Mouse (Mus musculus): ENCODE measurements around the gene Ttll11.

Gene Ttll11

GRCm38 (mm10) chr2:35816056-35816661, 163.6 kb downstream of the Ttll11 start:
- no peak for DNase-seq

GRCm38 (mm10) chr2:35812561-35812933, 167.2 kb downstream of the Ttll11 start:
- DNase-seq: no peak

DNA sequence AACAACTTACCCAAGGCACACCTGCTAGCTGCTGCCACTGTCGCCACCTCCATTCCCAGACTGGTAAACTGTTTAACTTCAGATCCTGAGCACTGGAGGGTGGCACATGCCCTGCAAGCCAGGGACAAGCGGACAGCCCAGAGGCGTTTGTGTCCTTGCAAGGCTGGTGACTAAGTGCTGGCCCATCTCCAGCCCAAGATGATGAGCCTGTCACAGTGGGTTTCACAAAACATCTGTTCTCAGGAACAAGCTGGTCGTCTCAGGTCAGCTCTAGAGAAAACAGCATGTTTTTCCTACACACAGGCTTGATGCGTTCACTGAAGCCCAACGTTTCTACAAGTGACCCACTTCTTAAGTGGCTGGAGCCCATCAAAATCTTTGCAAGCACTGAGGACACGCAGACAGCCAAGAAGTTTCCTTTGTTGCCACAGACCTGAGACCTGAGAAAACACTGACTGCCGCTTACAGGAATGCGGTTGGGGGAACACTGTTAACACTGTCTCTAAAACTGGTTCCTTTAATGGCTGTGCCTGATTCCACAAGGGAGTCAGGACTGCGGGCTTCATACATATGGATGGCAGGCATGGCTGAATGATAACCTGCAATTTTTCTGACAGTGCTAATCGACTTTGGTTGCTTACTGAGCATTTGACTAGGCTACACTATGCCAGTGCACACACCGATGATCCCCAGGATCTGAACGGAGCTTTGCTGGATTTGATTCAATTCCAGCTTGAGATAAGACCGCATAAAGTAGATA, 167.7 kb downstream of the Ttll11 start:
- DNase-seq: no peak

GRCm38 (mm10) chr2:35810027-35810426, 169.7 kb downstream of the Ttll11 start:
- no peak for DNase-seq

GRCm38 (mm10) chr2:35809141-35809540, 170.6 kb downstream of the Ttll11 start:
- DNase-seq: no peak

DNA sequence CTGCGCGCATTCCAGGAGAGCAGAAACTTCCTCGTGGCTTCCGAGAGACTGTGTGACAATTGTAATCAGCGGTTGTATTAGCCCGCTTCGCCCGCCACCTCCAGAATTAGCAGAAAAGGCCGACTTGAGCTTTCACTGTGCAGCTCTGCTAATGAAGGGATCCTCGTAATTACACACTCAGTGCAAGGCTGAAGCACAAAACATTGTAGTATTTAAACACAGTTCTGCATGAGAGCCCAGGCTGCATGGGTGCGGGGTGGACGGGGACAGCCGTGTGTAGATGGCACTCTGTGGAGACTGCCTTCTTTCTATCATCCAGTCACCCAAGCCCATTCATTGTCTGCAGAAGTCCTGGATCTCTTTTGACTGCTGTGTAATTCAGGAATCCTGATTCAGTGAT, 173.8 kb downstream of the Ttll11 start:
- DNase-seq: no peak

- no peak for DNase-seq
Observed at GRCm38 (mm10) chr2:35803095-35803494, 176.6 kb downstream of the Ttll11 start.

DNA sequence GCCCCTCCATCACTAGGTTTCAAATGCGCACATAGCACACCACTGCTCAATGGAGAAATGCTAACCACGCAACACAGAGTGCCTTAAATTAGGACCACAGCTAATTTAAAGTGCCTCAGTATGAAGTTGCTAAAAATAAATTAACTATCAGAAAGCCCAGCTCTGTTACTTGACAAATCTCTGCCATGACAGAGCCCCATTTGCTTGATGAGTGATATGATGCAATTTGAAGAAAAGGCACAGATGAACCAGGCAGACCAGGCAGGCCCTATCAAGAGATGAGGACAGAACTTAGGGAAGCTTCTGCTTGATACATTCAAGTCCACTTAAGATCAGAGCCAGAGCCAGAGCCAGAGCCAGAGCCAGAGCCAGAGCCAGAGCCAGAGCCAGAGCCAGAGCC, 178.0 kb downstream of the Ttll11 start:
- DNase-seq: no peak

DNA sequence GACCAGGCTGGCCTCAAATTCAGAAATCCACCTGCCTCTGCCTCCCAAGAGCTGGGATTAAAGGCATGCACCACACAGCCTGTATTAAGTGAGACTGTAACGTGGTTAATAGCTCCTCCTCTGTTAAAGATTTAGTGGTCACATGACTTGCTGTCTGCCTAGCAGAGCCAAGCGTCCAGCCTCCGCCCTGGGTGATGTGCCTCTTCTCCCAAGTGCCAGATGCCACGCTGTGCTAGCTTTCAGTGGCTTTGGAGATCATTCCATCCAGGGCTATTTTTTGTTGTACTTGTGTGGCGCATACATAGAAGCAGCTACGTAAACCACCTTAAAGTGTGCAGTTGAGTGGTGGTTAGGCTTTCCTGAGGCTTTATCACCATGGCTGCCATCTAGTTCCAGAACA, 180.6 kb downstream of the Ttll11 start:
- DNase-seq: no peak

DNA sequence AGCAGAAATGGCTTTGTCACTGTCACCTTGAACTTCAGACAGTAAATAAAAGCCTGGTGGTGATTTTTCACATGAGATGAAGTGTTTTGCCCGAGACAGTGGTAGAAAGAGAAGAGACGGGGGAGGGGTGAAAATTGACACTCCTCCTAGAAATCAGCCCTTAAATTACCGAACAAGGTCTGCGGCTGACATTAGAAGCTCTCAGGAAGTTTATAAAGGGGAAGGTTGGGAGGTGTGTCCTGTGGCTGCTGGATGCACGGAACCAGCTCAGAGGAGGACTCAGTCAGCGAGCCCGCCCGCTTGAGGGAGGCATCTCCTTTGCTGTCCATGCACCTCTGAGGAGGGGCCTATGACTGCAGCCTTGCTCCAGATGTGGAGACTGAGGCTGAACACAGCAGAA, 181.7 kb downstream of the Ttll11 start:
- no peak for DNase-seq

GRCm38 (mm10) chr2:35789362-35790326, 190.1 kb downstream of the Ttll11 start:
- peak; percentile 78 for DNase-seq

DNA sequence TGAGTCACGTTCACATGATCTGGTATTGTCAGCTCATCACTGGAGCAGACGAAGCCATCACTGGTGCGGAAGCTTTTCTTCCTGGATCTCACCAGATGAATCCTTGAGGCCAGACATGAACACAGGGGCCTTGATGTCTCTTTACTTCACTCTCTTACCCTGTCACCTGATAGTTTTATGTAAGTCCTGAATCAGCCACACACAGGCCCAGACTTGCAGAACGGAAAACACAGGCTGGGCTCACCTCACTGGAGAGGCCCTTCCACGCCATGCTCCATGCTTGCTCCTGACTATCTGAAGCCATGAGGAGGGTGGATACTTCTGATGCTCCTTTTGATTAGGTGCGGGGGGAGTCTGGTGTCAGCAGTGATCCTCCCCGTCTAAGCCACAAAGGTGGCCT, 193.8 kb downstream of the Ttll11 start:
- DNase-seq: no peak

- DNase-seq: no peak
Observed at GRCm38 (mm10) chr2:35783368-35783767, 196.3 kb downstream of the Ttll11 start.

- no peak for DNase-seq
Observed at GRCm38 (mm10) chr2:35779266-35779665, 200.4 kb downstream of the Ttll11 start.

DNA sequence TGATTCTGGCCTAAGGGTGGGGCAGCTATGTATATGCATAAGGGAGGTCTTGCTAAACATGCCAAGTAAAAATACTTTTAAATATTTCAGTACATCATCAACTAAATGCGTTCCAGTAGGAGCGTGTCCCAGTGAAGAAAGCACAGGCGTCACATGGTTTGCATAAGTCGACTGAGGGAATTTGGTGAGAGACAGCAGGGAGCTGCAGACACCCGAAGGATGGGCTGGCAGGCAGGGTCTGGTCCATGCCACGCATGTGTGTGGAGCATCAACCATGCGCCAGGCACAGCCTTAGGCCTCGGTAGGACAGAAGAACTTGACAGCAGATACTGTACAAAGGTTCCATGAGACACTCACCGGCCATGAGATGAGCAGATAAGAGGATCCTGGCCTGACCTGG, 202.8 kb downstream of the Ttll11 start:
- DNase-seq: no peak

DNA sequence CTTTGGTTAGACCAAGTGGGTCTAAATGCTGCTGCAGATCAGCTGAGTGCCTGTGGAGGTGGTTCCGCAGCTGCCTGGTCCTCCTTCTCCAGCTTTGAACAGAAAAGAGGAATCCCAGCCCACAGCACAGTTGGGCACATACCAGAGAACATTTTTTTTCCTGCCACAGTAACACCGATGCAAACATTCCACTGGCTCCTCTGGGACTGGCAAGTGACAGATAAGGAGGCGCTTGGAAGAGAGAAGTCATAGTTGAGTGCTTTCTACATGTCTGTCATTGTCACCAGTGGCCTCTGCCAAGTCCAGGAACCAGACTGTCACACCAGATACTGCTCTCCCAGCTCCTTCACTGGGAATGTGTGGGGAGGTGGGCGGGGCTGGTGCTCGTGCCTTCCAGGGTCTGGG, 204.1 kb downstream of the Ttll11 start:
- no peak for DNase-seq

DNA sequence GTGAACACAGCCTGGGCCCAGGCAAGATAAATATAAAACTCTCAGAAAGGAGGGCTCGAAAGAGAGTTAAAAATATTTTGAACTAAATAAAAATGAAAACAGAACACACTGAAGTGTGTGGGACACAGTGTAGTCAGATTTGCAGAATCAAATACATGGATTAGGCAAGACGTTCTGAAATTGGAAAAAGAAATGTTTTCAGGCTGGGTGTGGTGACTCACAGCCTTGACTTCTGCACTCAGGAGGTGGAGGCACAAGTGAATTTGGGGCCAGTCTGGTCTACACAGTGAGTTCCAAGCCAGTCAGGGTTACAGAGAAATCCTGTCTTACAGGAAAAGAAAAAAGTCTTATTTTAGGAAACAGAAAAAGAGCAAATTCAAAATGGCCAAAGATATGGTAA, 209.2 kb downstream of the Ttll11 start:
- DNase-seq: no peak

DNA sequence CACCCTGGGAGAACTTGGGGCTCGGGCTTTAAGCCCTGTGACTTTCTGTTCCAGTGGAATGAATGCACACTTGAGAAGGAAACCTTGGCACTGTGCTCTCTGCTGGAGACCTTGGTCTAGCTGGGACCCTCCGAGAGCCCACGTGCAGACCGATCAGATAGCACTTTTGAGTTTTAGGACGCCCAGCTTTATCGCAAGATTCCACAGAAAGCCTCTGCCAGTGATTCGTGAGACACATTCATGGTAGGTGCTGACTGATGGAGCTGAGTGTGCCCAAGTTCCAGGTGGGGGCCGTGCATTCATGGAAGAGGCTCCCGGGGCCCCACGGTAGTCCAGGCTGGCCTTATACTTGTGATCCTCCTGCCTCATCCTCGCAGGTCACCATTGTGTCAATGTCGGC, 210.3 kb downstream of the Ttll11 start:
- no peak for DNase-seq

GRCm38 (mm10) chr2:35768538-35769238, 211.0 kb downstream of the Ttll11 start:
- DNase-seq: no peak

DNA sequence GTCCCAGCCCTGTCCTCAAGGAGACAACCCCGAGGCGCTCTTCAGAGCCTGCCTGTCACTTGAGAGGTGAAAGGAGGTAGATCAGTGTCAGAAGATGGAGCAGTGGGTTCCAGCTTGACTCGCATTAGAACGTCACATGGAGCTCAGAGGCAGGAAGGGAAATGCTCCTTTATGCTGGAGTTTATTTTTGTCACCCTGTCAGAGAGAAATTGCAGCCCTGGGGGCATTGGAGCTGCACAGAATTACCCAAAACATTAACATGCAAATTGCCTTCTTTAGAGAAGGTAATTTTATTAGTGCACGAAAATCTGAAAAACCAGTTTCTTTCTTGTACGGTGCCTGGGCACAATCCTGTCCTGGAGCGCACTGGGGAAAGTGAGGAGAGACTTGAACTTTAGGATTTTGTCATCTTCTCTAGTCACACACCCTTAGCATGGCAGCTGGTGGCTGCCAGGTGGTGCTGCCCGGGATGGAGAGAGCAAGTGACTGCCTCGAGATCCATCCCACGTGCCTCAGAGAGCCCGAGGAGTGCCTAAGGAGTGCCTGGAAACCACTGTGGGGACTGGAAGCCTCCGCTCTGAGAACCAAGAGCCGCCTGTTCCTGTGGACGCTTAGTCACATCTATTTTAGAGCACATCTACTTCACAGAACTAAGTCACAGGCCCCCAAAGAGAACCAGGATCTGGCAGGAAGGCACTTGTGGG, 211.7 kb downstream of the Ttll11 start:
- no peak for DNase-seq

GRCm38 (mm10) chr2:35764328-35764727, 215.4 kb downstream of the Ttll11 start:
- no peak for DNase-seq

DNA sequence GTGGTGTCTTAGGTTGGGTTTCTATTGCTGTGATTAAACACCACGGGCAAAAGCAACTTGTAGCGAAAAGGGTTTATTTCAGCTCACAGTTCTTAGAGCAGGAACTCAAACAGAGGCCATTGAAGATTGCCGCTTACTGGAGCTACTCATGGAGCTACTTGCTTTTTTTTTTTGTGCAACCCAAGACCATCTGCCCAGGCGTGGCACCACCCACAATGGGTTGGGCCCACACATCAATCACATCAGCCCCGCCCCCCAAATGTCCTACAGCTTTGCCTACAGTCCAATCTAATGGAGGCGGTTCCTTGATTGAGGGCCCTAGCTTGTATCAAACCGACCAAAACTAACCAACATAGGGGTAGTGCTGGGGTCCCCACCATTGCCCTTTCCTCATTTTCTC, 215.9 kb downstream of the Ttll11 start:
- DNase-seq: no peak
